Mouse (Mus musculus) midbrain, embryonic 11.5 days (tissue): ENCODE results near the gene Ptprm. TPM values are rescaled to one million over a fixed set of nuclear protein-coding genes. Genes with fewer than 3 reads are reported as not detected.

Experiments
- ATAC-seq: fragments of 200-750 bp; cut with Nextera tagmentation; 2 replicates; pipeline ENCODE4 v1.8.0; 2017; ENCODE audit warnings: moderate TSS enrichment, moderate library complexity; ENCODE audit not compliant: low FRiP score
- DNase-seq: peaks from one replicate; pipeline ENCODE4 v3.0.0; 2015; ENCODE audit warnings: low spot score; ENCODE audit errors: missing footprints
- H3K27ac ChIP-seq: fragments of 300-500 bp; sonication (generic); 2 replicates; pipeline ENCODE4 v1.5.1; 2014; ENCODE audit warnings: low read depth, low read length
- H3K27me3 ChIP-seq: fragments of 300-500 bp; sonication (generic); 2 replicates; pipeline ENCODE4 v1.6.1; 2014; ENCODE audit warnings: mild to moderate bottlenecking, low read length, moderate library complexity, mixed read lengths; ENCODE audit not compliant: control insufficient read depth, insufficient read depth
- H3K36me3 ChIP-seq: fragments of 300-500 bp; sonication (generic); 2 replicates; pipeline ENCODE4 v1.6.1; 2014; ENCODE audit warnings: mild to moderate bottlenecking, low read length, moderate library complexity, mixed read lengths; ENCODE audit not compliant: control insufficient read depth, insufficient read depth
- H3K4me1 ChIP-seq: fragments of 300-500 bp; sonication (generic); 2 replicates; pipeline ENCODE4 v1.6.1; 2014; ENCODE audit warnings: low read length; ENCODE audit not compliant: control insufficient read depth, insufficient read depth
- H3K4me2 ChIP-seq: fragments of 300-500 bp; sonication (generic); 2 replicates; pipeline ENCODE4 v1.6.1; 2014; ENCODE audit warnings: mild to moderate bottlenecking, moderate library complexity
- H3K4me3 ChIP-seq: fragments of 300-500 bp; sonication (generic); 2 replicates; pipeline ENCODE4 v1.5.1; 2014; ENCODE audit warnings: low read depth, low read length
- H3K9ac ChIP-seq: fragments of 300-500 bp; sonication (generic); 2 replicates; pipeline ENCODE4 v1.6.1; 2014; ENCODE audit warnings: low read length
- H3K9me3 ChIP-seq: fragments of 300-500 bp; sonication (generic); 2 replicates; pipeline ENCODE4 v1.6.1; 2016; ENCODE audit warnings: low read length; ENCODE audit not compliant: control insufficient read depth
- WGBS: fragments of 180-500 bp; shearing (Covaris S2); extraction: QIAGEN DNeasy Blood & Tissue Kit; methylation state at CpG from one replicate; pipeline ENCODE4 v1.1.7; 2014; 5-methylcytosine and 5-hydroxymethylcytosine counted together
- polyA plus RNA-seq: library from polyadenylated mRNA; unstranded; fragments of >200 nt; fragmentation: Nextera tagmentation; extraction: Ambion mirVana; gene quantifications from 2 replicates; pipeline ENCODE4 v1.2.1, GENCODE M21; 2014

The Ptprm gene
- polyA plus RNA-seq, 1 experiment from 2014 or later, result 8.9 TPM

DNA sequence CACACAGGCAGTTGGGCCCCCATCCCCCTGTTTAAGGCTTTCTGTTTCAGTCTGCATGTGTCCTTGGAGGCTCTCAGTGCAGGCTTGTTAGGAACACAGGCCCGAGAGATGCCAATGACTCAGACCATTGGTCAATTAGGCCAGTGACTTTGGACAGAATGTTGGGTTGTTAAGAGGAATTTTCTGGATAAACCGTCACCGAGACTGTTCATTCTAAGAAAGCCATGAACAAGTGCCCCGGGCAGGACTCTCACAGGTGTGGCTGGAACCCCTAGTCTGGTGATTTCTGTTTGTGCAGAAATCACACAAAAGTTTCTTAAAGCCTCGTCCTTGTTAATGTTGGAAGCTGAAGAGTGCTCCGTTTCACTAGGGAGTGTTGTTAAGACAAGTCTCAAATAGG, 615.9 kb downstream of the Ptprm start:
- H3K4me1 ChIP-seq, result no peaks in the 10 kb centered on the region
- DNase-seq (peak; percentile 75), ATAC-seq (no peak)
- no peak overlapping the region for H3K27ac ChIP-seq
- H3K36me3 ChIP-seq, result no peaks in the 10 kb centered on the region
- H3K27me3 ChIP-seq, result no peaks in the 10 kb centered on the region
- H3K9me3 ChIP-seq, result no peaks in the 10 kb centered on the region
- WGBS, result 86% methylated on average over 6 of the region's 6 CpGs
- no peak overlapping the region for H3K9ac ChIP-seq
- H3K4me3 ChIP-seq, result no peak overlapping the region
- no peak overlapping the region for H3K4me2 ChIP-seq

DNA sequence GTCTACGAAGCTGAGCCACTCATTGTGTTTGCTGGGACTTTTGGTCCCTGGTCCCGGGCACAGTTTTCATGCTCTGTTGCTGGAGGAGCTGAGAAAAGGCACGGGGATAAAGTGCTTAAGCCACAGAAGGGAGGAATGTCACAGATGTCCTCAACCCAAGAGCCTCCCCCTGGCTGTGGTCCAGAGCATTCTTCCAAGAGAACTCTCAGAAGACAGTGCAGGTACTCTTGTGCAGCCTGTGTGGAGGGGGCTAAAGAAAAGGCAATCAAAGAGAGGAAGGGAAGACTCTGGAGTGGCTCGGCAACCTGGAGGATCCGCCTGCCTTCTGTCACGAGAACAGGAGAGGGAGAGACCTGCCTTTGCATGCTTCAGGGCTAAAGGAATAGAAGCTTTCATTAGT, 617.8 kb downstream of the Ptprm start:
- H3K4me2 ChIP-seq, result no peak overlapping the region
- ATAC-seq, result no peak
- no peak overlapping the region for H3K27ac ChIP-seq
- no peak overlapping the region for H3K4me3 ChIP-seq
- no peaks in the 10 kb centered on the region for H3K27me3 ChIP-seq
- no peak for DNase-seq
- no peak overlapping the region for H3K9ac ChIP-seq
- no peaks in the 10 kb centered on the region for H3K4me1 ChIP-seq
- WGBS, result 47% methylated on average over 6 of the region's 6 CpGs
- H3K36me3 ChIP-seq, result no peaks in the 10 kb centered on the region
- no peaks in the 10 kb centered on the region for H3K9me3 ChIP-seq

DNA sequence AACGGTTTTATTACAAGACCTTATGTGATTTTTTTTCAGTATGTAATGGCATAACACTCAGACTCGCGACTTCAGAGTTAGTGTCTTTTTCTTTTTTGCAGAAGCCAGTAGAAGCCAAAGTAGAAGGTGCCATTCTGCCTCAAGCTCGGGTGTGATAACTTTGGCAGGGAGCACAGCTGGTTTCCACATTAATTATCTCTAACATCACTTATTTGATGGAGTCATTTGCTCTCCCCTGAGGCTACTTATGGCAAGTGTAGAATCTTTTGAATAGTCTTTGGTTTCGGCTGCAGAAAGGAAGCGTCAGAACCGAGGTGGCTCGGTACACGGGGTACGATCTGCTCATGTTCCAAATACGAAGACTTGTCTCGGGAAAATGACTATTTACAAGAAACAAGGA, 620.7 kb downstream of the Ptprm start:
- no peak overlapping the region for H3K9ac ChIP-seq
- ATAC-seq (no peak), DNase-seq (no peak)
- no peaks in the 10 kb centered on the region for H3K36me3 ChIP-seq
- H3K4me1 ChIP-seq, result no peaks in the 10 kb centered on the region
- no peaks in the 10 kb centered on the region for H3K27me3 ChIP-seq
- H3K4me2 ChIP-seq, result no peak overlapping the region
- H3K9me3 ChIP-seq, result no peaks in the 10 kb centered on the region
- no peak overlapping the region for H3K27ac ChIP-seq
- no peak overlapping the region for H3K4me3 ChIP-seq
- 90% methylated on average over 12 of the region's 12 CpGs for WGBS

DNA sequence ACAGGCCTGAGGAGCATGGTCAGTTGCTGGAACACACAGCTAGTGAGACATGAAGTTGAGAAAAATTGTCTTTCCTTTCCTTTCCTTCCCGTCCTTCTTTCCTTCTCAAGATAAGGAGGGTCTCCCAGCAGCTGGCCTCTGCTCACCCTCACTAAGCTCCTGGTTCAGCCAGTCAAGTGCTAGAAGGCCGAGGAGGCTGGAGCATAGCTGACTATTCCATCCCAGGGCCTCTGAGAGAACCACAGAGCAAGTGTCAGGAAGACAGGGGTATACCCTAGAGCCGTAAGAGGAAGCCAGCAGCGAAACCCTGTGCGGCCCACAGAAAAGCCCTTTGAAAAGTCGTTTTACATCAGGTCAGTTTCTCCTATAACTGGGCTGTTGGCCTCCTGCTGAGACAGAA, 624.3 kb downstream of the Ptprm start:
- Histone ChIP-seq H3K9ac (no peak overlapping the region), H3K27me3 (no peaks in the 10 kb centered on the region), H3K36me3 (no peaks in the 10 kb centered on the region), H3K4me1 (no peaks in the 10 kb centered on the region), H3K27ac (no peak overlapping the region), H3K9me3 (no peaks in the 10 kb centered on the region), H3K4me2 (no peak overlapping the region), H3K4me3 (no peak overlapping the region)
- ATAC-seq, result no peak
- WGBS, result 69% methylated on average over 6 of the region's 6 CpGs
- DNase-seq, result peak; percentile 53

DNA sequence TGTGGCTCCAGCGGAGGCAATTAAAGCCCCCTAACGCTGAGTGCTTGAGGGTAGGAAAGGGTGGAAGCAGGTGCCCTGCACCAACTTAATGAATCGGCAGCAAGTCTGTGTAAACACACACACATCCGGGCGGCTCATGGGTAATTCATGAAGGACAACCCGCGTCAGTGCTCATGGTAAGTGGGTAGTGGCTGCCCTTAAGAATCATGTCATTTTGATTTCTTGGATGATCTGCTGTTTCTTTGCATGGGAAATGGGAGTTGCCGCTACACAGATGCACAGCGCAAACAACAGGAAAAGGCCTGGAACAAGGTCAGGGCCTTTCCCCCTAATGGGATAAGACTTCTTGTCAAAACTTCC, 633.3 kb downstream of the Ptprm start:
- no peak overlapping the region for H3K4me3 ChIP-seq
- no peaks in the 10 kb centered on the region for H3K27me3 ChIP-seq
- H3K27ac ChIP-seq, result no peak overlapping the region
- no peak overlapping the region for H3K4me2 ChIP-seq
- H3K9me3 ChIP-seq, result no peaks in the 10 kb centered on the region
- H3K36me3 ChIP-seq, result no peaks in the 10 kb centered on the region
- ATAC-seq, result peak; percentile 88
- DNase-seq, result peak; percentile 79
- peaks cover 6% of the 10 kb centered on the region; the same call in 1 of the 2 replicates for H3K4me1 ChIP-seq
- H3K9ac ChIP-seq, result no peak overlapping the region
- WGBS, result 44% methylated on average over 9 of the region's 9 CpGs

DNA sequence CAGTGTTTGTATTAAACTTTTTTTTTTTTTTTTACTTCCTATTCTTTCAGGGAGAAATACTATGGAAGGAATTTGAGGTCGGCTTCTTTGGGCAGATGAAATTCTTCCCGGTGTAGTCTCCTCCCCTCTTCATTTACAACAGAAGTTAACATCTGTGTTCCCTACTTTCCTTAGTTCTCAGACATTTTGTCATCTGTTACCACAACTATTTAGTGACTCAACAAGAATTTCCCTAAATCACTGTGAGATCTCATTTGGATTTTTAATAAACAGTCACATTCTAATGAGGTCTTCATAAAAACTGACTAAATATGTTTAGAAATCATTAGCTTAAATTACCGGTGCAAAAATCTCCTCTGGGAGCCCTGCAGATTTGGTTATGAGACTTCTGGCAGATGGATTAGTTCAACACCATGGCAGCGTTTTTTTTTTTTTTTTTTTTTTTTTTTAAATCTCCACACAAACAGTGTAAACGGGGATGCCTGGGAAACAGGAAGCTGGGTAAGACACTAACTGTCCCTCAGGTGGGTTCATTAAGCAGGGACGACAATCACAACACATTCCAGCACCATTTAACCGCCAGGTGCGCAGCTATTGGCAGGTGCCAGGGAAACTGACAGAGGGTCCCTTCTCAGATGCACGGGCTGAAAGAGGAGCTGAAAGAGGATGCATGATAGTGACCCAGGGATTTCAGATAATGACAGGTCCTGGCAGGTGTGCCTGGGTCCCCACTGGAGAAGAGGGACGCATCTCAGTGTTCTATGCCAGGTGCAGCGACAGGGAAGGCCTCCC, 633.9 kb downstream of the Ptprm start:
- DNase-seq (peak; percentile 69), ATAC-seq (no peak; the same call in 1 of the 2 replicates)
- H3K9ac ChIP-seq, result no peak overlapping the region
- no peak overlapping the region for H3K4me3 ChIP-seq
- H3K27ac ChIP-seq, result no peak overlapping the region
- 55% methylated on average over 11 of the region's 11 CpGs for WGBS
- H3K27me3 ChIP-seq, result no peaks in the 10 kb centered on the region
- H3K9me3 ChIP-seq, result no peaks in the 10 kb centered on the region
- H3K4me1 ChIP-seq, result peaks cover 6% of the 10 kb centered on the region; the same call in 1 of the 2 replicates
- H3K4me2 ChIP-seq, result no peak overlapping the region
- no peaks in the 10 kb centered on the region for H3K36me3 ChIP-seq

DNA sequence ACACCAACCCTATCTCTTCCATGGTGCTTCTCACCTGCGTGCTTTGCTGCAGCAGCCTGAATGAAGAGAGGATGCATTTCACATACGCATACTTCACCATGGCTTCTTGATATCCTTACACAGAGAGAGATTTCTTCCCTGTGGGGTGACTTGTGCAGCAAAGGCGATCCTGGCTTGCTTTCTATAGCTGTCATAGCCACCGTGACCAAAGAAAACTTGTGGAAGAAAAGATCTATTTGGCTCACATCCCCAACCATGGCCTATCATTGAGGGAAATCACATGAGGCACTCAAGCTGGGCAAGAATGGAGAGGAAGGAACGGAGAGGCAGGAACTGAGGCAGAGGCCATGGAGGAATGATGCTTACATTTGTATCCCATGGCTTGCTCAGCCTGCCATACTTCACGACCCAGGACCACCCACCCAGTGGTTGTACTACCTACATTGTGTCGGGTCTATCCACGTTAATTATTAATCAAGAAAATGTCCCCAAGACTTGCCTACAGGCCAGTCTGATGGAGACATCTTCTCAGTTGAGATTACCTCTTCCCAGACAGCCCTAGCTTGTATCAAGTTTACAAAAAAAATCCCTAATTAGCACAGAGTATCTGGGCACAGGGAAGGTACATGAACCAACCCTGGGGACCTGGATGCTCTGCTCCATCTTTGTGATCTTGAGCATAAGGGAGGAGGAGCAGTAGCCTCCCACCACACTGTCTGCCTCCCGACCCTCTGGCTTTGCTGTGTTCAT, 641.6 kb downstream of the Ptprm start:
- no peak for ATAC-seq
- H3K9ac ChIP-seq, result no peak overlapping the region
- 89% methylated on average over 9 of the region's 9 CpGs for WGBS

DNA sequence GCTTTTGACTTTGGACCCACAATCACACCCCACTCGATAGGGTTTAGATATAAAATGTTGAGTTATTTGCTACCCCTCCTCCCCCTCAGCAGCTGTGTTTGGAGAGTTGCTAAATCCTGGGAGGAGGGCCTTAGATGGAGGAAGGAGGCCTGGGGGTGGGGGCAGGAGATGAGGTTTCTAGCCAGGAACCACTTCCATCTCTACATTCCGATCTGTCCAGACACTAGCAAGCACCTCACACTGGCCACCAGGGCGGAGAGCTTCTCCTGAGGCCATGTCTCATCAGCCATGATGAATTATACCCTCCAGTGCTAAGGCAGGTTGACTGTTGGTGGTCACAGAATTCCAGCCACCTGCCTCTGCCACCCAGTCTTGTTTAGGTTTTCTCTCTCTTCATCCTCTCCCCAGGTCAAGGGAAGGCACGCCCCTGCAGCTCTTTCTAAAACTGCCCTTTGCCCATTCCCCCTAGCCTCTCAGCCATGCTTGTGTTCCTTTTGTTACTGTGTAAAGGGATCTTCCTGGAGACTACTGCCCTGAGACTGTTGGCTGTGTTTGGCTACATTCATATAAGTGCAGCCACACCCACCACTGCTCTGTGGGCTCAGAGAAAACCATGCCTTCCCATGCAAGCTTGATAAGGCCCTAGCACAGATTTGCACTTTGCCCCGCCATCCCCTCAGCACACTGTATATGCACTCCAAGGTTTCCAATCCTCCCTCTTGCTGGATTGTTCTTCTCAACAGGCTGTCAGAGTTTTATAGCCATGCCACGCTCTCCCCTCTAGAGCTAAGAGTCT, 642.8 kb downstream of the Ptprm start:
- peak; percentile 19; the same call in 1 of the 2 replicates for ATAC-seq
- no peaks in the 10 kb centered on the region for H3K9me3 ChIP-seq
- H3K9ac ChIP-seq, result no peak overlapping the region
- no peak overlapping the region for H3K4me3 ChIP-seq
- H3K4me1 ChIP-seq, result peaks cover 5% of the 10 kb centered on the region
- no peak overlapping the region for H3K4me2 ChIP-seq
- H3K27ac ChIP-seq, result no peak overlapping the region; the same call in 1 of the 2 replicates
- no peaks in the 10 kb centered on the region for H3K36me3 ChIP-seq
- WGBS, result 73% methylated on average over 6 of the region's 6 CpGs
- no peaks in the 10 kb centered on the region for H3K27me3 ChIP-seq
- peak; percentile 68 for DNase-seq

More for the DNA sequence above, 641.6 kb downstream of the Ptprm start:
- Histone ChIP-seq H3K4me2 (no peak overlapping the region), H3K27ac (no peak overlapping the region), H3K4me3 (no peak overlapping the region), H3K36me3 (no peaks in the 10 kb centered on the region), H3K4me1 (peaks cover 3% of the 10 kb centered on the region), H3K27me3 (no peaks in the 10 kb centered on the region), H3K9me3 (no peaks in the 10 kb centered on the region)
- DNase-seq, result peak; percentile 65
